8 mouse cellular contexts compared by ENCODE assay signal in genomic region chr13:109609805-109610187, GRCm38 (mm10).
DNase-seq lines count a peak whose midpoint lies in the region; ATAC-seq lines count a peak whose summit lies in the region.

No protein-coding gene starts in this region.

- H3K9me3 ChIP-seq in forebrain, embryonic 16.5 days (ENCODE audit: control insufficient read depth, low read length): no peaks in the 10 kb centered on the region
- H3K9me3 ChIP-seq in limb, embryonic 10.5 days (replicated peaks): no peaks in the 10 kb centered on the region
- H3K9me3 ChIP-seq in midbrain, embryonic 14.5 days (ENCODE audit: control insufficient read depth, low read length): no peaks in the 10 kb centered on the region

- H3K9ac ChIP-seq in forebrain, embryonic 16.5 days (replicated peaks; ENCODE audit: low read depth, low read length): no peak overlapping the region
- H3K9ac ChIP-seq in midbrain, embryonic 14.5 days (replicated peaks; ENCODE audit: low read length): no peak overlapping the region

- peak; percentile 87 for ATAC-seq in forebrain, embryonic 16.5 days
- ATAC-seq in midbrain, embryonic 14.5 days (ENCODE audit: low FRiP score, low TSS enrichment): no peak

- 26% methylated on average over 3 of the region's 3 CpGs for WGBS in forebrain, embryonic 16.5 days
- 18% methylated on average over 3 of the region's 3 CpGs for WGBS in limb, embryonic 10.5 days
- WGBS in midbrain, embryonic 14.5 days: 23% methylated on average over 3 of the region's 3 CpGs

- no peak overlapping the region for H3K27ac ChIP-seq in forebrain, embryonic 16.5 days (ENCODE audit: low read length)
- no peak overlapping the region for H3K27ac ChIP-seq in limb, embryonic 10.5 days
- no peak overlapping the region for H3K27ac ChIP-seq in midbrain, embryonic 14.5 days (replicated peaks; ENCODE audit: low read depth, low read length)

- no peaks in the 10 kb centered on the region for H3K4me1 ChIP-seq in forebrain, embryonic 16.5 days (replicated peaks; ENCODE audit: control insufficient read depth, insufficient read depth, low read length)
- peaks cover 21% of the 10 kb centered on the region for H3K4me1 ChIP-seq in limb, embryonic 10.5 days
- H3K4me1 ChIP-seq in midbrain, embryonic 14.5 days (ENCODE audit: control insufficient read depth, insufficient read depth, low read length): 0 out of 2 replicates have a peak, but pooled peaks cover 2% of the 10 kb centered on the region

- peak; percentile 28 for DNase-seq in ovary, postnatal 14 days (ENCODE audit: low spot score)
- DNase-seq in ovary, postnatal 10 days (ENCODE audit: low spot score): no peak
- peak; percentile 63 to 72 for DNase-seq in cerebellum, adult 18-20 months
- DNase-seq in kidney, adult 8-10 months: peak; percentile 43 to 73
- DNase-seq in limb, embryonic 10.5 days (ENCODE audit: low spot score): peak; percentile 60
- peak; percentile 88 for DNase-seq in midbrain, embryonic 14.5 days
- DNase-seq in thymus, postnatal 0 days (ENCODE audit: low spot score): peak; percentile 40

- H3K4me2 ChIP-seq in forebrain, embryonic 16.5 days (ENCODE audit: low read length): no peak overlapping the region
- H3K4me2 ChIP-seq in midbrain, embryonic 14.5 days (ENCODE audit: low read length): no peak overlapping the region

- no peak overlapping the region for H3K4me3 ChIP-seq in forebrain, embryonic 16.5 days (replicated peaks; ENCODE audit: low read length)
- H3K4me3 ChIP-seq in limb, embryonic 10.5 days: no peak overlapping the region
- H3K4me3 ChIP-seq in midbrain, embryonic 14.5 days (replicated peaks; ENCODE audit: low read depth, low read length): no peak overlapping the region

- no peaks in the 10 kb centered on the region for H3K27me3 ChIP-seq in forebrain, embryonic 16.5 days (replicated peaks; ENCODE audit: control insufficient read depth, insufficient read depth, low read length)
- H3K27me3 ChIP-seq in limb, embryonic 10.5 days (ENCODE audit: low read depth, poor library complexity, severe bottlenecking): no peaks in the 10 kb centered on the region
- H3K27me3 ChIP-seq in midbrain, embryonic 14.5 days (ENCODE audit: control insufficient read depth, insufficient read depth, low read length): no peaks in the 10 kb centered on the region

- H3K36me3 ChIP-seq in forebrain, embryonic 16.5 days (ENCODE audit: control insufficient read depth, insufficient read depth): no peaks in the 10 kb centered on the region
- H3K36me3 ChIP-seq in limb, embryonic 10.5 days: no peaks in the 10 kb centered on the region
- H3K36me3 ChIP-seq in midbrain, embryonic 14.5 days (ENCODE audit: control insufficient read depth, insufficient read depth, low read length): no peaks in the 10 kb centered on the region
